Mouse (Mus musculus): ENCODE data around the gene Trim11.

GRCm38 (mm10) chr11:58939088-58939439, 38.8 kb upstream of the Trim11 start:
- TF ChIP-seq CTCF (IDR thresholded peaks at IDR 0.05; ENCODE audit: borderline replicate concordance, insufficient read depth, low read length) (no peak), POLR2A (IDR thresholded peaks at IDR 0.05; ENCODE audit: low read depth, low read length) (no peak)

All from embryonic fibroblast, embryonic 13.5 days (primary cell).